Mouse (Mus musculus): ENCODE measurements at regions not wholly inside any gene's neighbourhood (a gene's known extent, or its start where the extent isn't known, plus 50 kb on each side); places are given as distances from the start of the nearest gene placed in this dataset.
A peak's percentile ranks its signal among the peaks of the same experiment; 100 is the strongest.

DNA sequence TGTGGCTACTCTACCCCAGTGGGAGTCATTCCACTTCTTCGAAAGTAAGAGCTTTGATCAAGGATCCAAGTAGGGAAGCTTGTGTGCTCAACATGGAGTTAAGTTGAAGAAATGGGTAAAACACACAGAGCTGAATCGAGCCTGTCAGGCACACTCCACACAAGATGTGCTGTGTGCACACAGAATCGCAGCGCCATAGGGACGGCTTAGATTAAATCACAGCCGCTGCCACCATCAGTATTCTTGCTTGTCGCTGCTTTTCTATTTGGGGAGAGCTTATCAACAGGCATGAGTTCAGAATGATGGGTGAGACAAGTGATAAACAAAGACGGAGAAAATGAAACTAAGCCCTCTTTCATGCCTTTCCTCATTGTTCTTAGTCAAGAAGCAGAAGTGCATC lies 761.3 kb upstream of the Arrdc4 start:
- TF ChIP-seq POLR2A (IDR thresholded peaks at IDR 0.05; ENCODE audit: low read depth, low read length) (no peak), CTCF (conservative IDR thresholded peaks at IDR 0.05; ENCODE audit: insufficient read depth, insufficient read length, low read depth, low read length) (no peak)
- Histone ChIP-seq H3K4me3 (ENCODE audit: insufficient read depth, low read depth, low read length) (no peak overlapping the region), H3K4me1 (ENCODE audit: control insufficient read depth, insufficient read depth, low read length) (no peaks in the 10 kb centered on the region), H3K36me3 (ENCODE audit: control insufficient read depth, insufficient read depth, low read length) (no peaks in the 10 kb centered on the region), H3K27me3 (replicated peaks; ENCODE audit: control insufficient read depth, insufficient read depth, low read length) (no peaks in the 10 kb centered on the region), H3K27ac (ENCODE audit: insufficient read depth, low read depth, low read length) (no peak overlapping the region)
- no peak for DNase-seq
- 85% methylated on average over 8 of the region's 8 CpGs for WGBS

DNA sequence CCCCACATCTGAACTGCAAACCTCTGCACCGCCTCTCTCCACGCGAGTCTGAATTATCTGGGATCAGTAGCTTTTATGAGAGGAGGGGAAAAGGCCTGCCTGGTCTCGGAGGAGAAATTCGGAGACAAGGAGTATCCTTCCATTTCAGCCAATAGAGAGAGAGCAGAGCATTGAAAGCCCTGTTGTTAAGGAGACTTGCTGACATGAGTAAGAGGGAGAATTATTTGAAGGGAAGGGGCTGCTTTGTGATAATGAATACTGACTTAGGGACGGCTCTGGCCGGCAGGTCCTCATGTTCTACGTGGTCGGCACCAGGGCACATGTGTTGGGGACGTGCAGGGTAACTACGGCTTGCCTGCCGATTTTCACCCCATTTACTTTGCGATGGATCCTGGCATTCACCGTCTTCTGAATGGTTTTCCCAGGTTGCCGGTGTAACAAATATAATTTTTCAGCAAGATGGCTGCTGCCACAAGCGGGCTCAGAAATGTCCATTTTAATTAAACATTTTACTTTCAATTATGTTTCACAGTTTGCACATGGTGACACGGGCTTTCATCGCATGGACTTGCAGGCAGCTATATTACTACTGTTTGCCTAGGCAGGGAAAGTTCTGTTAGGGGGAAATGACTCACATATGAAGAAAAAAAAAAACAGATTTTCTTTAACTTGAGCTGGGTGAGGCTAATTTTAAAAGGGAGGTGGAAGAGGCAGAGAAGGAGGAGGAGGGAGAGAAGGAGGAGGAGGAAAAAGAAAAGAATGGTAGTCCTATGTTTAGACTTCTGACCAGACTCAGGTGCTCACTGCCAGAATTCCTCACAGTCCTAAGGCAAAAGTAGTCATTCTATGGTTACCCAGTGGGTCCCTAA lies 744.3 kb upstream of the Arrdc4 start:
- peak overlapping the region; percentile 15; the same call in 1 of the 2 replicates for H3K4me3 ChIP-seq (ENCODE audit: insufficient read depth, low read depth, low read length)

DNA sequence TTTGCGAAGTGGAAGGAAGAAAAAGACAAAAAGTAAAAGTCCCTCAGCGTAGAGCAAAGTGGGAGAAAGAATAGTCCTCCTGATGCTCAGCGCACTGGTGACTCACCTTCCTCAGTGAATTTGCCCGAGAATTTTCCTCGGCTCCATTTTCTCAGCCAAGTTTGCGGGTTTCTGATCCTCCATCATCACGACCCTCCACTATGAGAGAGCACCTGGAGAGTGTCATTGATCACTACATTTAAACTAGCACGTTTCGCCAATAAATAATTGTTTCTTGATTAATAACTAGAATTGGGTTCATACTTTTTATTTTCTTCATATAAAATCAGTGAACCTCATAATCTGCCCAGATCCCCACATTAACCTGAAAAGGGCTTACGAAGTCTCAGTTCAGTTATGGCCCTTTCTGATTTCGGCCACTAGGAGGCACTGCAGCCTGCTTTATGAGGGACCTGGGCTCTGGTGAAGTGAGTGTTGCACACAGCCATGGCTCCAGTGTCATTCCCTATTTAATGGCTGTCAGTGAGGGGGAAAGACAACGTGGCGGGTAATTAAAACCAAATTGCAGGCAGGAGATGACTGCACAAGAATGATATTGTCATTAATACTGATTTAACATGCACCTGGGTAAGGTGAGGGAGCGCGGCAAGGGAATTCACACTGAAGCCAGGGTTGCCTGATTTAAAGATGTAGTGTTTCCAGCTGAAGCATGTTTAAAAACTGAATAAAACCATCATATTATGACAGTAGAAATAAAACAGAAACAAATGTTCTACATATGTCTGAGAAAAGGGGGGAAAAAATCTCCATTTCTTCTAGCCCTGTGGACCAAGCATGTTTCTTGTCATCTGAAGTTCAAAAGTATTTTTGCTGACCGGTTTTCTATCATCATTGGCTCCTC lies 741.8 kb upstream of the Arrdc4 start:
- Histone ChIP-seq H3K4me3 (ENCODE audit: insufficient read depth, low read depth, low read length) (no peak overlapping the region), H3K36me3 (ENCODE audit: control insufficient read depth, insufficient read depth, low read length) (no peaks in the 10 kb centered on the region), H3K4me1 (ENCODE audit: control insufficient read depth, insufficient read depth, low read length) (no peaks in the 10 kb centered on the region), H3K27me3 (replicated peaks; ENCODE audit: control insufficient read depth, insufficient read depth, low read length) (no peaks in the 10 kb centered on the region), H3K27ac (ENCODE audit: insufficient read depth, low read depth, low read length) (no peak overlapping the region)
- TF ChIP-seq CTCF (conservative IDR thresholded peaks at IDR 0.05; ENCODE audit: insufficient read depth, insufficient read length, low read depth, low read length) (peak; percentile 95), POLR2A (IDR thresholded peaks at IDR 0.05; ENCODE audit: low read depth, low read length) (no peak)
- peak; percentile 81 for DNase-seq
- WGBS = 40% methylated on average over 16 of the region's 16 CpGs

More for the DNA sequence above, 744.3 kb upstream of the Arrdc4 start:
- Histone ChIP-seq H3K27me3 (replicated peaks; ENCODE audit: control insufficient read depth, insufficient read depth, low read length) (no peaks in the 10 kb centered on the region), H3K4me1 (ENCODE audit: control insufficient read depth, insufficient read depth, low read length) (no peaks in the 10 kb centered on the region), H3K36me3 (ENCODE audit: control insufficient read depth, insufficient read depth, low read length) (no peaks in the 10 kb centered on the region), H3K27ac (ENCODE audit: insufficient read depth, low read depth, low read length) (peak overlapping the region; percentile 16; the same call in 1 of the 2 replicates)
- 77% methylated on average over 18 of the region's 18 CpGs for WGBS
- TF ChIP-seq POLR2A (IDR thresholded peaks at IDR 0.05; ENCODE audit: low read depth, low read length) (no peak), CTCF (conservative IDR thresholded peaks at IDR 0.05; ENCODE audit: insufficient read depth, insufficient read length, low read depth, low read length) (no peak)
- DNase-seq = peak; percentile 6

DNA sequence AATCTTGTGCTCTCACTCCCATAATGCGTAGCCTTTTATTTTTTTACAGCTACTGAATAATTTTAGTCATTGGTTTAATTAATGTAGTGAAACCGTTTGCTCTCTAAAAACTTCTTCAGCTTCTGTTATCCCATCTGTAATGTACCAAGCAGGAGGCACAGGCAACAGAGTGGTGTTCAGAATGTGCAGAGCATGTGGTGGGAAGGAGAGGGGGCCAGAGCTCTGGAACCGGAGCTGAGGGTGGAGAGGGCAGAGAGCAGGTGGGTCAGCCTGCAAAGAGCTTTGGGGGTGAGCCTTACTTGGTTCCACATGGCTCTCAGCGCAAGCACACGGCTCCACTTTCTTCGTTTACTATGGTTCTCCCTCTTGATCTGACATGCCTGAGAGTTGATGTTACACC lies 739.6 kb upstream of the Arrdc4 start:
- DNase-seq = no peak
- 64% methylated on average over 6 of the region's 6 CpGs for WGBS
- no peak overlapping the region for H3K27ac ChIP-seq (ENCODE audit: insufficient read depth, low read depth, low read length)

DNA sequence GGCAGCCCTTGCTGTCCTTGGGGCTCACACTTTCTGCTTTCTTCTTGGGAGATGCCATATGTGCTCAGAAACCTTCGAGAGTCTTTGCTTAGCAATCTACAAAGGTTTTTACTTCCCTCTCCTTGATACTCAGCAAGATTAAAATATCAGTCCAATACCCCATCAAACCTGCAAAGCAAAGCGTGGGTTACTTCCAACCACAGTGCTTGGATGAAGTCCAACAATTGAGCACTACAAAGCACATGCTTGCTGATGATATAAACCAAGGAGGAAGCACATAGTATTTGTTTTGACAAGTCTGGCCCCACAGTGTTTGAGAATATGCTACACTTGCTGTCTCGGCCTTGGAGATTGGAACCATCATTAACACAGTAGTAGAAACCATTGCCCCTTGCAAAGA lies 738.1 kb upstream of the Arrdc4 start:
- TF ChIP-seq POLR2A (IDR thresholded peaks at IDR 0.05; ENCODE audit: low read depth, low read length) (no peak), CTCF (conservative IDR thresholded peaks at IDR 0.05; ENCODE audit: insufficient read depth, insufficient read length, low read depth, low read length) (no peak)
- no peaks in the 10 kb centered on the region for H3K27me3 ChIP-seq (replicated peaks; ENCODE audit: control insufficient read depth, insufficient read depth, low read length)
- 73% methylated on average over 3 of the region's 3 CpGs for WGBS
- no peak for DNase-seq
- H3K4me1 ChIP-seq (ENCODE audit: control insufficient read depth, insufficient read depth, low read length) = no peaks in the 10 kb centered on the region
- no peaks in the 10 kb centered on the region for H3K36me3 ChIP-seq (ENCODE audit: control insufficient read depth, insufficient read depth, low read length)
- H3K4me3 ChIP-seq (ENCODE audit: insufficient read depth, low read depth, low read length) = no peak overlapping the region
- H3K27ac ChIP-seq (ENCODE audit: insufficient read depth, low read depth, low read length) = no peak overlapping the region

More for the DNA sequence above, 739.6 kb upstream of the Arrdc4 start:
- TF ChIP-seq POLR2A (IDR thresholded peaks at IDR 0.05; ENCODE audit: low read depth, low read length) (no peak), CTCF (conservative IDR thresholded peaks at IDR 0.05; ENCODE audit: insufficient read depth, insufficient read length, low read depth, low read length) (no peak)
- Histone ChIP-seq H3K4me3 (ENCODE audit: insufficient read depth, low read depth, low read length) (no peak overlapping the region), H3K4me1 (ENCODE audit: control insufficient read depth, insufficient read depth, low read length) (no peaks in the 10 kb centered on the region), H3K36me3 (ENCODE audit: control insufficient read depth, insufficient read depth, low read length) (no peaks in the 10 kb centered on the region), H3K27me3 (replicated peaks; ENCODE audit: control insufficient read depth, insufficient read depth, low read length) (no peaks in the 10 kb centered on the region)

DNA sequence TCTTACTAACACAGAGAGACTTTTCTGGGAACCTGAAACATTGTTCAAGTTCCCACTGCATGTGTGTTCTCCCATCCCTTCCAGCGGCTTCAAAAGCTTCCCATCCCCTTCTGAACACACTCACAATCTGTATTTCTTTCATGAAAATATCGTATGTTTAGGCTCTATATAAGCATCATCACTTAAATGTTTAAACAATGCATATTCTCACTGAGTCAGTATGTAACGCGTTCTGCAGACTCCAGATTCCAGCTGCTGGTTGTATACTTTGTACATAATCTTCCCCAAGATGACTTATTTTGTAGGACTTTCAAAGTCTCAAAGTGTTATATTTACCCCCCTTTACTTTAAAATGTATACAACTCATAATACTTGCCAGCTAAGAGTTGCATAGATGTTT lies 735.5 kb upstream of the Arrdc4 start:
- H3K4me1 ChIP-seq (ENCODE audit: control insufficient read depth, insufficient read depth, low read length) = no peaks in the 10 kb centered on the region
- H3K4me3 ChIP-seq (ENCODE audit: insufficient read depth, low read depth, low read length) = no peak overlapping the region
- no peak for TF ChIP-seq CTCF (conservative IDR thresholded peaks at IDR 0.05; ENCODE audit: insufficient read depth, insufficient read length, low read depth, low read length)
- no peak for TF ChIP-seq POLR2A (IDR thresholded peaks at IDR 0.05; ENCODE audit: low read depth, low read length)
- whole genome bisulfite sequencing = 88% methylated on average over 4 of the region's 4 CpGs
- no peaks in the 10 kb centered on the region for H3K36me3 ChIP-seq (ENCODE audit: control insufficient read depth, insufficient read depth, low read length)
- no peak overlapping the region for H3K27ac ChIP-seq (ENCODE audit: insufficient read depth, low read depth, low read length)
- H3K27me3 ChIP-seq (replicated peaks; ENCODE audit: control insufficient read depth, insufficient read depth, low read length) = no peaks in the 10 kb centered on the region
- no peak for DNase-seq
